Mouse (Mus musculus): Measurements from ENCODE around the gene 2010111I01Rik.

DNA sequence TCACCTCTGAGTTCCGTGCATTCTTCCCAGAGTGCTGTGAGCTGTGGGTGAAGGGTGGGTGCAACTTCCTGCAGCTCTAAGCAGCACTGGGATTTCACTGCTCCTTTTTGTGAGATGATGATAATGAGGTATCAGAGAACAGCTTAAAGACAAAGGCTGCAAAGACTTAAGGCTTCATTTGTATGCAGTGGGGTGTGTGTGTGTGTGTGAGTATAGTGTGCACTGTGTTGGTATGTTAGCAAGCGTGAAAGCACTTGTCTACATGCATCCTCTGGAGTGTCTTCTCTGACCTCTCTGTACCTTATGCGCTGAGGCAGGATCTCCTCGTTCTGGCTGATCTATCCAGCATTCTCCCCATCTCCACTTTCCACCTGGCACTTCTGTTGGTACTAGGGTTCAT, 221.5 kb downstream of the 2010111I01Rik start:
- TF ChIP-seq CTCF (IDR thresholded peaks at IDR 0.05) (no peak), EP300 (IDR thresholded peaks at IDR 0.05; ENCODE audit: insufficient read depth, low read depth, low read length) (no peak), POLR2A (IDR thresholded peaks at IDR 0.05; ENCODE audit: insufficient read depth, low read depth, low read length) (no peak)

All from heart, adult 2 months (tissue).